Mouse (Mus musculus): ENCODE measurements around the gene Ppfia1. TPM values are rescaled to one million over a fixed set of nuclear protein-coding genes. Genes with fewer than 3 reads are reported as not detected.

Ppfia1 gene
- polyA plus RNA-seq, 1 experiment: 17.1 TPM

DNA sequence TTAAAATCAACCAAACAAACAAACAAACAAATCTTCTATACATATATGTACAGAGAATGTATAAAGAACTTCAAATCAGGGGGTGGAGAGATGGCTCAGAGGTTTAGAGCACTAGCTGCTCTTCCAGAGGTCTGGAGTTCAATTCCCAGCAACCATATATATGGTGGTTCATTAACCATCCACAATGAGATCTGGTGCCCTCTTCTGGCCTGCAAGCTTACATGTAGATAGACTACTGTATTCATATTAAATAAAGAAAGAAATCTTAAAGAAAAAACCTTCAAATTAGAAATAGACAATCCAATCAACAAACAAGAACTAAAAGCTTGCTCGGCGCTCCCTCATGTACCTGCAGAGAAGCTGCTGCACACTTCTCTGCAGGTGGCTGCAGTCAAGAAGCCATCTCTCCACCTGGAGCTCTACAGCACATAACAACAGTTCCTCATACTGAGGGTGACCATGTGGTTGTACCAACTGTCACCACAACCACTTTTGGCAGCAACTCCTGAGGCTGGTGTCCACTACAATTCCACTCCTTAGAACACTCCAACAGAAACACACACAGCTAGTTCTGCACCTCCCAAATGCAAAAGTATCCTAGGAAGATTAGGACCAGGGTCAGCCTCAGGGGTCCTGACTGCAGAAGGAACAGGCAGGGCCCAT, 3.5 kb downstream of the Ppfia1 start:
- Histone ChIP-seq H3K27me3 (ENCODE audit: control insufficient read depth, insufficient read depth, low read length) (no peaks in the 10 kb centered on the region), H3K4me1 (ENCODE audit: control insufficient read depth, insufficient read depth, low read length) (peaks cover 11% of the 10 kb centered on the region), H3K27ac (ENCODE audit: control insufficient read depth, insufficient read depth, low read depth, low read length) (no peak overlapping the region), H3K36me3 (ENCODE audit: control insufficient read depth, insufficient read depth, low read length) (peaks cover 2% of the 10 kb centered on the region; the same call in 1 of the 2 replicates), H3K4me3 (ENCODE audit: control insufficient read depth, low read depth, low read length) (no peak overlapping the region)
- TF ChIP-seq CTCF (IDR thresholded peaks at IDR 0.05; ENCODE audit: control insufficient read depth, insufficient read depth, insufficient replicate concordance, low read depth, low read length): no peak
- no peak for TF ChIP-seq POLR2A (IDR thresholded peaks at IDR 0.05; ENCODE audit: control insufficient read depth, low read depth, low read length)

DNA sequence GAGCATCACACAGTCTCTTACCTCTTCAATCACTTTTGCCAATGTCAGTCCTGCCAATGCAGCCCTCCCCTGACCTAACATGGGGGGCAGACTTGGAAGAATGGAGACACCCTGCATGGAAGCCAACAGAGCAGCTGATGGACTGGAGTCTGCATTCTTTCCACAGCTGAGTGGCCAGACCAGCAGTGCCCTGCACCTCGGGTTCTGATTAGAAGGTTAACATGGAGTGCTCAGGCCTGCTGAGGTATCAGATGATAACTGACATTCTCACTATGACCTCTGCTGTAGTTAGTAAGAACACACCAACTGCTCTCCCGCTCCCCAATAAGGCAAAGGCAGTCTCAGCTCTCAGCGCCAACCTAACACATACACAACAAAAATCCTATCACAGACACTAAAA, 8.3 kb downstream of the Ppfia1 start:
- Histone ChIP-seq H3K4me3 (ENCODE audit: control insufficient read depth, low read depth, low read length) (no peak overlapping the region), H3K27me3 (ENCODE audit: control insufficient read depth, insufficient read depth, low read length) (no peaks in the 10 kb centered on the region), H3K27ac (ENCODE audit: control insufficient read depth, insufficient read depth, low read depth, low read length) (no peak overlapping the region), H3K36me3 (ENCODE audit: control insufficient read depth, insufficient read depth, low read length) (peaks cover 2% of the 10 kb centered on the region), H3K4me1 (ENCODE audit: control insufficient read depth, insufficient read depth, low read length) (no peaks in the 10 kb centered on the region)
- TF ChIP-seq POLR2A (IDR thresholded peaks at IDR 0.05; ENCODE audit: control insufficient read depth, low read depth, low read length) (no peak), CTCF (IDR thresholded peaks at IDR 0.05; ENCODE audit: control insufficient read depth, insufficient read depth, insufficient replicate concordance, low read depth, low read length) (no peak)

DNA sequence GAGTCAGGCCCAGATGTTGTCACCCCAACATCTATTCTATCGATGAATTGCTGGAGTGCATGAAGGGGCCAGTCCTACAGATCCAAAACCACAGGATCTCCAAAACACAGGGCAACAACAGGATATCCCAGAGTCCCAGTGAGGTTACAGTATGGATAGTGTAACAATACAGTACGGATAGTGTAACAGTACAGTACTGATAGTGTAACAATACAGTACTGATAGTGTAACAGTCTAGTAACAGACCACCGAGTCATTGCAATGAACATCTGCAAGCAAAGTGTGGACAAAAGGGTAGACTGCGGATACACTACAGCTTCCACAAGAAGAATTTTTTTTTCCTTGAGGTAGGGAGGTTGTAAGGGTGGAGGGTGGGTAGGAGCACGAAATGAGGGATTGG, 12.2 kb downstream of the Ppfia1 start:
- TF ChIP-seq CTCF (IDR thresholded peaks at IDR 0.05; ENCODE audit: control insufficient read depth, insufficient read depth, insufficient replicate concordance, low read depth, low read length) (no peak), POLR2A (IDR thresholded peaks at IDR 0.05; ENCODE audit: control insufficient read depth, low read depth, low read length) (no peak)

DNA sequence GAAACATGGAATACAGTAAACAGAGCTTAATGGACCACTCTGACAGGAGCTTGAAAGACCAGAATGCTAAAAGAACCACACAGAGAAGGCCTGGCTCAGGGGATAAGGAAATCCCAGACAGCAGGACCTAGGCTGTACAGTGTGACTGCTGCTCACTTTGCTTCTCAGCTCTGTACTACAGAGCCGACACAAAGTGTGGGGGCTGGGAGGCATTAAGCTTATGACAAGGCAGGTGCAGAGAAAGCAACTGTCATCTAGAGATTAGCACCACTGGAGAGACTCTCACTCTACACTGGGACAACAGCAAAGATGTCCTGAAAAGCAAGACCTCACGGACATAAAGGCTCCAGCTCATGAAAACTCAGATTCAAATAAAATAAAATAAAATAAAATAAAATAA, 14.4 kb downstream of the Ppfia1 start:
- H3K27me3 ChIP-seq (ENCODE audit: control insufficient read depth, insufficient read depth, low read length): no peaks in the 10 kb centered on the region
- no peaks in the 10 kb centered on the region for H3K4me1 ChIP-seq (ENCODE audit: control insufficient read depth, insufficient read depth, low read length)
- H3K4me3 ChIP-seq (ENCODE audit: control insufficient read depth, low read depth, low read length): no peak overlapping the region
- H3K27ac ChIP-seq (ENCODE audit: control insufficient read depth, insufficient read depth, low read depth, low read length): no peak overlapping the region
- no peaks in the 10 kb centered on the region; the same call in 1 of the 2 replicates for H3K36me3 ChIP-seq (ENCODE audit: control insufficient read depth, insufficient read depth, low read length)
- TF ChIP-seq POLR2A (IDR thresholded peaks at IDR 0.05; ENCODE audit: control insufficient read depth, low read depth, low read length): no peak

More for the DNA sequence above, 12.2 kb downstream of the Ppfia1 start:
- Histone ChIP-seq H3K36me3 (ENCODE audit: control insufficient read depth, insufficient read depth, low read length) (no peaks in the 10 kb centered on the region; the same call in 1 of the 2 replicates), H3K4me3 (ENCODE audit: control insufficient read depth, low read depth, low read length) (peak overlapping the region; percentile 11), H3K4me1 (ENCODE audit: control insufficient read depth, insufficient read depth, low read length) (no peaks in the 10 kb centered on the region), H3K27ac (ENCODE audit: control insufficient read depth, insufficient read depth, low read depth, low read length) (no peak overlapping the region), H3K27me3 (ENCODE audit: control insufficient read depth, insufficient read depth, low read length) (no peaks in the 10 kb centered on the region)

DNA sequence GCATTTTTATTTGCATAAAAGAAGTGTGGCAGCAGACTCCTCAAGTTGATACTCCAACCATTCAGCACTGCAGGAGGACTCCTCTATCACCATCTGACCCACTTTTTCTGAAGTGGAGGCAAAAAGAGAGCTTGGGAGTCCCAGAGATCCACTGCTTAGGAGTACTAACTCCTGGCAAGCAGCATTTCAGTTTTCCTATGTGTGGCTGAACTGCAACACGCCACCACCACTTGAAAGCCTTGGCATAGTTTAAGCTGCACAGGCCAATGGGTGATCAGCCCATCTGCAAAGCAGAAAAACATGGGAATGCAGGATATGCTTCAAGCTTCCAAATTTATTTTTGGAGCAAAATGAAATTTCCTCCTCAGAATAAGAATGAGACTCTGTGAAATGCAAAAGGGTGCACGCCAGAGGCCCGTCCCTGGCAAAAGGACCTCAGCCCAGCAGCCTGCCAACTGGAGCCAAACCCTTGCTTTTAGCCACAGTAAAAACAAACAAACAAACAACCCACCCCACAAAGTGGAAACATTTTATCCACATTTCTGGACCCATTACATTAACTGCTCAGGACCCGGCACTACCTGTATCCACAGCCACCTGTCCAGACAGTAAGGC, 15.4 kb downstream of the Ppfia1 start:
- H3K27me3 ChIP-seq (ENCODE audit: control insufficient read depth, insufficient read depth, low read length): no peaks in the 10 kb centered on the region
- no peak overlapping the region for H3K27ac ChIP-seq (ENCODE audit: control insufficient read depth, insufficient read depth, low read depth, low read length)
- TF ChIP-seq CTCF (IDR thresholded peaks at IDR 0.05; ENCODE audit: control insufficient read depth, insufficient read depth, insufficient replicate concordance, low read depth, low read length): no peak
- no peak for TF ChIP-seq POLR2A (IDR thresholded peaks at IDR 0.05; ENCODE audit: control insufficient read depth, low read depth, low read length)
- no peak overlapping the region for H3K4me3 ChIP-seq (ENCODE audit: control insufficient read depth, low read depth, low read length)
- no peaks in the 10 kb centered on the region; the same call in 1 of the 2 replicates for H3K36me3 ChIP-seq (ENCODE audit: control insufficient read depth, insufficient read depth, low read length)
- H3K4me1 ChIP-seq (ENCODE audit: control insufficient read depth, insufficient read depth, low read length): no peaks in the 10 kb centered on the region

DNA sequence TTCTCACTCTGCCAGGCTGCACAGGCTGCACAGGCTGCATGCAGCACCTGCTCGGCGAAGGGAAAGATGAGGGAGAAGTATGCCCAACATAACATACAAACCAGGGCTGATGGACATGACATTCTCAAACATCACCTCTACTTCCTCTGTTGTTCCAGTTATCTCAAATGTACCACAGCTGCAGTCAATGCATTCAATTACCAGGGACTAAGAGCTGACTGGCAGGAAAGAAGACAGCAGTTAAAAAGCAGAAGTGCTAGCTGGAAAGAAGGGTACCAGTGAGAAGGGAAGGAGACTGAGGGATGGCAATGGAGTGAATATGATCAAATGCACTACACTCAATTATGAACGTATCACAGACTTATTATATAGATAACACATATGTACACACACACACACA, 17.2 kb downstream of the Ppfia1 start:
- Histone ChIP-seq H3K36me3 (ENCODE audit: control insufficient read depth, insufficient read depth, low read length) (no peaks in the 10 kb centered on the region; the same call in 1 of the 2 replicates), H3K4me1 (ENCODE audit: control insufficient read depth, insufficient read depth, low read length) (no peaks in the 10 kb centered on the region)
- TF ChIP-seq POLR2A (IDR thresholded peaks at IDR 0.05; ENCODE audit: control insufficient read depth, low read depth, low read length) (no peak), CTCF (IDR thresholded peaks at IDR 0.05; ENCODE audit: control insufficient read depth, insufficient read depth, insufficient replicate concordance, low read depth, low read length) (no peak)

DNA sequence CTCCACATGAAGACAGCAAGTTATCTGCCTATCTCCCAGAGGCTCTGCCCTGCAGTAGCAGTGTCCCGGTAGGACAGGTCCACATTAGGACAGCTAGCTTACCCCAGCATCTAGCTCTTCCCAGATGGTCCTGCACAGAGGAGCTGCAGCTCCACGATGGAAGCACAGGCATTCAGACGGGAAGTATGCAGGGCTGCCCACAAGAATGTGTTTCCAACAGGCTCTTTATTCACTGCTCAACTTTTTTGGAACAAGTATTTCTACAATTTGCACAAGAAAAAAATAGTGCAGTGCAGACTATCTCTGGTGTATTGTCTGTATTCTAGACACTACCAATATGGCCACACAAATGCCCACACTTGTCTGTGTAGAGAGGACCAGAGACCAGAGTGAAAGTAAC, 18.8 kb downstream of the Ppfia1 start:
- no peak for TF ChIP-seq POLR2A (IDR thresholded peaks at IDR 0.05; ENCODE audit: control insufficient read depth, low read depth, low read length)
- Histone ChIP-seq H3K4me1 (ENCODE audit: control insufficient read depth, insufficient read depth, low read length) (no peaks in the 10 kb centered on the region), H3K27ac (ENCODE audit: control insufficient read depth, insufficient read depth, low read depth, low read length) (no peak overlapping the region), H3K27me3 (ENCODE audit: control insufficient read depth, insufficient read depth, low read length) (no peaks in the 10 kb centered on the region), H3K4me3 (ENCODE audit: control insufficient read depth, low read depth, low read length) (no peak overlapping the region), H3K36me3 (ENCODE audit: control insufficient read depth, insufficient read depth, low read length) (no peaks in the 10 kb centered on the region)

More for the DNA sequence above, 17.2 kb downstream of the Ppfia1 start:
- Histone ChIP-seq H3K27me3 (ENCODE audit: control insufficient read depth, insufficient read depth, low read length) (no peaks in the 10 kb centered on the region), H3K27ac (ENCODE audit: control insufficient read depth, insufficient read depth, low read depth, low read length) (no peak overlapping the region), H3K4me3 (ENCODE audit: control insufficient read depth, low read depth, low read length) (no peak overlapping the region)
